In genomic region chr5:37932086-37932759, GRCm38 (mm10) we compare ENCODE assay signal across 18 mouse cellular contexts.
DNase-seq lines count a peak whose midpoint lies in the region; ATAC-seq and TF ChIP-seq lines count a peak whose summit lies in the region.
"Had no signal": no experiment of that assay in that cellular context is flagged by ENCODE, and none has a peak within 500 bp of the region (broad histone marks: within the 10 kb centered on the region; RNA-seq: fewer than 3 reads in every experiment).

No protein-coding gene starts in this region.

- no peak for TF ChIP-seq CTCF in midbrain, postnatal 0 days (IDR thresholded peaks at IDR 0.05)

- H3K9me3 ChIP-seq in kidney, embryonic 14.5 days (ENCODE audit: control insufficient read depth, low read length) = no peaks in the 10 kb centered on the region
- H3K9me3 ChIP-seq in midbrain, postnatal 0 days (ENCODE audit: low read length) = no peaks in the 10 kb centered on the region
- H3K9me3 ChIP-seq in midbrain, embryonic 13.5 days = no peaks in the 10 kb centered on the region
- no peaks in the 10 kb centered on the region for H3K9me3 ChIP-seq in embryonic facial prominence, embryonic 15.5 days (replicated peaks)
- H3K9me3 ChIP-seq: heart, embryonic 10.5 days; megakaryocyte, embryonic 14.5 days; neural tube, embryonic 13.5 days had no signal

- H3K36me3 ChIP-seq in kidney, embryonic 14.5 days (ENCODE audit: control insufficient read depth, insufficient read depth, low read length) = no peaks in the 10 kb centered on the region
- no peaks in the 10 kb centered on the region for H3K36me3 ChIP-seq in midbrain, postnatal 0 days (ENCODE audit: insufficient read depth, low read length)
- H3K36me3 ChIP-seq in midbrain, embryonic 13.5 days = no peaks in the 10 kb centered on the region
- no peaks in the 10 kb centered on the region for H3K36me3 ChIP-seq in embryonic facial prominence, embryonic 15.5 days
- H3K36me3 ChIP-seq: heart, embryonic 10.5 days; neural tube, embryonic 13.5 days had no signal

- H3K9ac ChIP-seq in kidney, embryonic 14.5 days (ENCODE audit: low read depth, low read length) = no peak overlapping the region
- no peak overlapping the region for H3K9ac ChIP-seq in midbrain, postnatal 0 days (replicated peaks; ENCODE audit: low read length, poor library complexity, severe bottlenecking)
- no peak overlapping the region for H3K9ac ChIP-seq in midbrain, embryonic 13.5 days (replicated peaks)
- H3K9ac ChIP-seq in embryonic facial prominence, embryonic 15.5 days = no peak overlapping the region
- H3K9ac ChIP-seq: neural tube, embryonic 13.5 days had no signal

- 71% methylated on average over 10 of the region's 10 CpGs for WGBS in kidney, embryonic 14.5 days
- WGBS in midbrain, postnatal 0 days = 81% methylated on average over 10 of the region's 10 CpGs
- WGBS in midbrain, embryonic 13.5 days = 89% methylated on average over 10 of the region's 10 CpGs
- 61% methylated on average over 10 of the region's 10 CpGs for WGBS in embryonic facial prominence, embryonic 15.5 days

- H3K4me3 ChIP-seq in kidney, embryonic 14.5 days (ENCODE audit: low read length) = no peak overlapping the region
- no peak overlapping the region for H3K4me3 ChIP-seq in midbrain, postnatal 0 days (ENCODE audit: low read depth, low read length)
- H3K4me3 ChIP-seq in midbrain, embryonic 13.5 days (replicated peaks) = no peak overlapping the region
- no peak overlapping the region for H3K4me3 ChIP-seq in embryonic facial prominence, embryonic 15.5 days (replicated peaks)
- H3K4me3 ChIP-seq: heart, embryonic 10.5 days; megakaryocyte, embryonic 14.5 days; neural tube, embryonic 13.5 days had no signal

- H3K4me1 ChIP-seq in kidney, embryonic 14.5 days (ENCODE audit: control insufficient read depth, insufficient read depth, low read length) = no peaks in the 10 kb centered on the region
- no peaks in the 10 kb centered on the region for H3K4me1 ChIP-seq in midbrain, postnatal 0 days (ENCODE audit: insufficient read depth, low read length)
- H3K4me1 ChIP-seq in midbrain, embryonic 13.5 days (replicated peaks) = no peaks in the 10 kb centered on the region
- H3K4me1 ChIP-seq in embryonic facial prominence, embryonic 15.5 days = peaks cover 7% of the 10 kb centered on the region
- H3K4me1 ChIP-seq: megakaryocyte, embryonic 14.5 days; neural tube, embryonic 13.5 days had no signal

- no peaks in the 10 kb centered on the region for H3K27me3 ChIP-seq in kidney, embryonic 14.5 days (ENCODE audit: control insufficient read depth, insufficient read depth, low read length)
- H3K27me3 ChIP-seq in midbrain, postnatal 0 days (ENCODE audit: insufficient read depth, low read length) = no peaks in the 10 kb centered on the region
- peaks cover 3% of the 10 kb centered on the region; the same call in 1 of the 2 replicates for H3K27me3 ChIP-seq in midbrain, embryonic 13.5 days
- H3K27me3 ChIP-seq in embryonic facial prominence, embryonic 15.5 days = 0 out of 2 replicates have a peak, but pooled peaks cover 4% of the 10 kb centered on the region
- H3K27me3 ChIP-seq: megakaryocyte, embryonic 14.5 days; neural tube, embryonic 13.5 days had no signal

- no peak overlapping the region for H3K4me2 ChIP-seq in kidney, embryonic 14.5 days (replicated peaks; ENCODE audit: low read depth, low read length)
- no peak overlapping the region for H3K4me2 ChIP-seq in midbrain, postnatal 0 days (ENCODE audit: low read depth, low read length, poor library complexity, severe bottlenecking)
- no peak overlapping the region for H3K4me2 ChIP-seq in midbrain, embryonic 13.5 days (replicated peaks)
- no peak overlapping the region for H3K4me2 ChIP-seq in embryonic facial prominence, embryonic 15.5 days (replicated peaks)
- H3K4me2 ChIP-seq: neural tube, embryonic 13.5 days had no signal

- DNase-seq in kidney, postnatal 10 days = peak; percentile 56
- peak; percentile 22 for DNase-seq in midbrain, postnatal 0 days (ENCODE audit: low spot score)
- DNase-seq in layer of hippocampus, postnatal 14 days (ENCODE audit: low spot score in 2 of 2) = peak; percentile 14 to 60
- DNase-seq in c-Kit-positive CD71-positive TER-119-positive erythroid progenitor cells, embryonic 14.5 days (ENCODE audit: low spot score) = no peak
- no peak for DNase-seq in cerebellum, adult 11 months
- DNase-seq: adrenal gland, adult 8-10 months; embryo, embryonic 11 days; gastrocnemius, postnatal 36 days; heart, postnatal 14 days; thymus, postnatal 36 days had no signal

- H3K27ac ChIP-seq in kidney, embryonic 14.5 days (ENCODE audit: low read depth, low read length) = no peak overlapping the region
- no peak overlapping the region for H3K27ac ChIP-seq in midbrain, postnatal 0 days (ENCODE audit: low read depth, low read length)
- no peak overlapping the region for H3K27ac ChIP-seq in midbrain, embryonic 13.5 days
- H3K27ac ChIP-seq in embryonic facial prominence, embryonic 15.5 days (replicated peaks) = peak overlapping the region; percentile 45; the same call in 1 of the 2 replicates
- H3K27ac ChIP-seq: heart, embryonic 10.5 days; neural tube, embryonic 13.5 days had no signal

- no peak for ATAC-seq in kidney, embryonic 14.5 days (ENCODE audit: low FRiP score, low TSS enrichment)
- ATAC-seq in midbrain, postnatal 0 days (ENCODE audit: low FRiP score) = no peak
- ATAC-seq in midbrain, embryonic 13.5 days = no peak
- ATAC-seq in embryonic facial prominence, embryonic 15.5 days (ENCODE audit: insufficient number of reproducible peaks, low FRiP score, low TSS enrichment, low read depth) = no peak
- ATAC-seq: CD4-positive, CD25-positive, alpha-beta regulatory T cell, adult 4 months; hindbrain, embryonic 16.5 days had no signal

Comparison
In these comparisons a context has a peak if more than half of its experiments do, and no peak if none do; other contexts are left out.
1. DNase-seq: peak in kidney, postnatal 10 days (single experiment), midbrain, postnatal 0 days (single experiment) and layer of hippocampus, postnatal 14 days (2 of 2); none in c-Kit-positive CD71-positive TER-119-positive erythroid progenitor cells, embryonic 14.5 days (single experiment) and cerebellum, adult 11 months (single experiment).